Mouse (Mus musculus) adrenal gland, adult (tissue): Measurements from ENCODE around the gene Usp22.
"Not testable (repeated sequence)": the region's sequence is repeated elsewhere in the genome, so short reads cannot be mapped to it uniquely, and the experiment has no call there.

Source experiments
- DNase-seq, 2 experiments: peaks; one replicate each; pipeline ENCODE4 v3.0.0; 2022 to 2023; ENCODE audit warnings: low spot score in 1 of 2; ENCODE audit not compliant: inconsistent age in 2 of 2

The Usp22 gene

DNA sequence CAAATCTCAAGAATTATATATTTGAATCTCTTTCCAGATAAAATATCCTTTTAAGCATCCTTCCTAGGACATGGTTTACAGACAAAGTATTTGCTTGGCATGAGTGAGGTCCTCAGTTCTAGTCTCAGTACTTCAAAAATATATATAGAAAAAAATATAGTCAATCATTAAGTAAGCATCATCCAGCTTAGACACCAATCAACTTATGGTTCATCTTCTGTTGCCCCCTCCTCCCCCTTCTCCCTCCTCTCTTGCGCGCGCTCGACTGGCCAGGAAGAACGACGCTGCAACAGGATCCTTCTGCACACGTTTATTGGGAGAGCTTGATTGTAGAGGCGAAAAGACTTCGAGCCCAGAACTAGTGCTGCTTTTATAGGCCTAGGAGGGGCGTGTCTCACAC, 17.3 kb upstream of the Usp22 start:
- not testable (repeated sequence) for DNase-seq

- DNase-seq, result no peak
Measured at GRCm38 (mm10) chr11:61190776-61191175, 15.9 kb upstream of the Usp22 start.

GRCm38 (mm10) chr11:61183820-61184219, 9.0 kb upstream of the Usp22 start:
- no peak for DNase-seq

- no peak for DNase-seq
Measured at GRCm38 (mm10) chr11:61181624-61182023, 6.8 kb upstream of the Usp22 start.

GRCm38 (mm10) chr11:61180361-61180760, 5.5 kb upstream of the Usp22 start:
- no peak for DNase-seq

GRCm38 (mm10) chr11:61176321-61176720, 1.5 kb upstream of the Usp22 start:
- DNase-seq, result no peak

- no peak for DNase-seq
Measured at GRCm38 (mm10) chr11:61175778-61176177, 923 bp upstream of the Usp22 start.

DNA sequence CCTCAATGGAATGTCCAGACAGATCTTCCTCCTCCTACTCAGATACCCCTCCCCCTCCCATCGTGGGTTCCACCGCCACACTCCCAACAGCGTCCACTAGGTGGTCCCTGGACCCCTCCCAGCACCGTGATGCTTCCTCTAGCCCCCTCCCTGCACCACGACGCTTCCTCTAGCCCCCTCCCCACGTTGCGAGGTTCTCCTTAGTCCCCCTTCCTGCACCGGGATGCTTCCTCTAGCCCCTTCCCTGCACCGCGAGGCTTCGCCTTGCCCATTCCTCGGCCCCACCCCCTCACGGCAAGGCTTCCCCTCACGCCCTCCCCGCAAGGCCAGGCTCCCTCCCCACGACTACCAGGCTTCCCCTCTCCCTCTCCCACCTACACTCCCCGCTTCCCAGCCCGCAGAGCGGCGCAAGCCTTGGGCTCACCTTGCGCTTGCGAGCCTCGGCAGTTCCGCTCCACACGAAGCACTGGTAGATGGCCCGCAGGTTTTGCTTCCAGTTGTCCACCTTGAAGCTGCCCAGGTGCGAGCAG, 499 bp downstream of the Usp22 start:
- DNase-seq, result no peak

- not testable (repeated sequence) for DNase-seq
Measured at GRCm38 (mm10) chr11:61173477-61173876, 1.4 kb downstream of the Usp22 start.

DNA sequence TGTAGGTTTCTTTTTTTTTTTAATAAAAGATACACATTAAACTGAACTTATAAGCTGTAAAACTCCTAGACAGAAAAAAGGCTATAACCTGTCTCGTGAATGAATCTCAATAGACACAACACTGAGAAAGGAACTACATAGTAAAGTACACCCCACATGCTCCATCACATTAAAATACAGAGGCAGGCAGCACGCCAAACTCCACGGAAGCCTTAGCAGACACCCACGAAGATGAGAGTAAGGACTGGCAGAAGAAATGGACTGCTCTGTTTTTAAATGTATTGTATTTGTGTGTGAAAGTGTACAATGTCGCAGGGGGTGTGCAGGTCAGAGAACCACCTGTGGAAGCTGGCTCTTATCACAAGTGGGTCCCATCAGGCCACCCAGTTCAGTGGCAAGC, 4.7 kb downstream of the Usp22 start:
- DNase-seq, result no peak

- no peak for DNase-seq
Measured at GRCm38 (mm10) chr11:61164881-61165280, 10.0 kb downstream of the Usp22 start.

- DNase-seq, result no peak
Measured at GRCm38 (mm10) chr11:61164366-61164765, 10.5 kb downstream of the Usp22 start.

DNA sequence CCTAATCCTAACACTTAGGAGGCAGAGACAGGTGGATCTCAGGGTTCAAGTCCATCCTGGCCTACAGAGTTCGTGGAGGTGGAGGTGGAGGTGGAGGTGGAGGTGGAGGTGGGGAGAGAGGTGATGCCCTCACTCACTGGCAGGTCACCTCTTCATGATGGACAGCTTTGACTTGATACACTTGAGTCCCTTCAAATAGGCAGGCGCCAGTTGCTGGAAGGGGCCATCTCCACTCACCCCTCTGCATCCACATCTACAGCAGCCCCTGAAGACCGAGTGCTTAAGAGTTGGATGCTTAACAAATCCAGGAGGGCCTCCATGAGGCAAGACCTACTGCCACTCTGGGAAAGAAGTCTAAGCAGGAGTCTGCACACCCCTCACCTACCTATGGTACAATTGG, 11.5 kb downstream of the Usp22 start:
- DNase-seq, result no peak

DNA sequence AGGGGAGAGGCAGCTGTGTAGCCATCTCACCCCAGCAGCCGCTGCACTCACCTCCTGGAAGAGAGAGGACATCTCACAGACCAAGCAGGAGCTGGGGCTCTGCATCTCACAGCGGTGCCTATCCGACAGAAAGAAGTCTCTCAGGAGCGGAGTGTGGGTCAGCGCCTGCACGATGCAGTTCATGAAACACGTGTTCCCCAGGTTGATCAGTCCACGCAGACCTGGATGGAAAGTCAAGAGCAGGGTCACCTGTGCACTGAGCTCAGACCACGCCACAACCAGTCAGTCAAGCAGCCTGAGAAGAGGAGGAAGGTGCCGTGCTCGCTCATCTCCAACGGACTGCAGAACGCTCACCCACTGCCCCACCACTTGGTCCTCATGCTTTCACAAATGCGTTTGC, 12.1 kb downstream of the Usp22 start:
- DNase-seq, result no peak

GRCm38 (mm10) chr11:61161121-61161520, 13.7 kb downstream of the Usp22 start:
- DNase-seq, result no peak

- no peak for DNase-seq
Measured at GRCm38 (mm10) chr11:61159796-61160732, 14.8 kb downstream of the Usp22 start.

GRCm38 (mm10) chr11:61158141-61158540, 16.7 kb downstream of the Usp22 start:
- DNase-seq, result no peak

GRCm38 (mm10) chr11:61155727-61156126, 19.1 kb downstream of the Usp22 start:
- DNase-seq, result peak; percentile 45 to 76

DNA sequence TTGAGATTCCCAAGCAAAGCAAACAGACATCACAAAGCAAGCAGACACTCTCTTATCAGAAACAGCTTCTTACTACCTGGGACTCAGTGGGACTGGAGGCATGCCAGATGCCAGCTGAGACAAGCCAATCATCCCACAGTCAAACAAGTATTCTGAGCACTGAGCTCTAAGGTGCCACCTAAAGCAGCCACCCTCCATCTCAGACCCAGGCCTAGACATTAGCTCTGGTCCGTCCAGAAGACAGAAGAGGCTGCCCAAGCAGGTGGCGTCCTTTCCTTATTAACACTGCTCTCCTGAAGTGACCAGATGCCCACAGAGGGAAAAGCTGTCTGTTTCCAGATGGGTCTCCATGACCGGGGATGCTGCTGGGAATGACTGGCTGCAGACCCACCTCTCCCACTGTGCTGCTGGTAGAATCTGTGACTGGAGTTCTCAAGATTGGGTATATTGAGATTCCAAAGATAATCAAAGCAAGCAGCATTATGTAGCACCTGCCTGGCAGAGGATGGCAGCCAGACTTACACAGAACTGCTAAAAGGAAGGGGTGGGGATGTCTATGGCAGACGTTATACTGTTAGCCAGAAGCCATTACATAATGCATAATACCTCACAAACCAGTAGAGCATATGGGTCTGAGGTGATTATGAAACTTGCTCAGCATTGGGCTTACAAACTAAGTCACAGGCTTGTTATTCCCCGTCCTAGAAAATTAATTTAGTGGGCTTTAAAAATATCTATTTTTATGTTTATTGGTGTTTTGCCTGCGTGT, 24.4 kb downstream of the Usp22 start:
- DNase-seq, result no peak

- peak; percentile 52 to 76 for DNase-seq
Measured at GRCm38 (mm10) chr11:61147300-61147683, 27.6 kb downstream of the Usp22 start.

DNA sequence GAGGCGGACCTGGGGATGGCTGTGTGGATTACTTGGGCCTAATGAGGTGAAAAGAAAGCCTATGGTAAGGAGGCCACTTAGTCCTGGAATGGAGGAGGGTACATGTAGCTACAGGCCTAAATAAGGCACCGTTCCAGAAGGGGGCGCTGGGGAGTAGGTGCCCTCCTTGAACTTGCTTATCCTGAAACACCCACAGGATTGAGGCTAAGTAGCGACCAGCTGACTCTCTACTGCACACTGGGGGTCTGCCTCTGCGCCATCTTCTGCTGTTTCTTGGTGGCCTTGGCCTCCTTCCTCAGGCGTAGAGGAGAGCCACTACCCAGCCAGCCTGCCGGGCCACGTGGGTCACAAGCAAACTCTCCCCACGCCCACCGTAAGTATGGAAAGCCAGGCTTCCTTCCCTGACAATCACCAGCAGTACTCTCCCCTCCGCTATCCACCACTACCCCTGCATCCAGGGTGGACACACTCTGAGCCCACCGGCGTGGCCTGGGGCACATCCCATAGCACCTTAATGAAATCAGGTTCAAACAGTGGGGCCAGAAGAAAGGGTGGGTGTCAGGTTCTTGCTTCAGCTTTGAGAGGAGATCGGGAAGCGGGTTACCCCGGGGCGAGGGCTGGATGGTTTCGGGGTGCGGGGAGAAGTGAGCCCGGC, 28.1 kb downstream of the Usp22 start:
- DNase-seq, result peak; percentile 36 to 75
